Mouse (Mus musculus): ENCODE data around the gene Cdc27. TPM values are rescaled to one million over a fixed set of nuclear protein-coding genes. Genes with fewer than 3 reads are reported as not detected.

Gene Cdc27
- 22.7 and 25.6 TPM in 2 replicates for polyA plus RNA-seq (2012; rRNA removed)

- DNase-seq (ENCODE audit: extremely low spot score in 1 of 2, low spot score in 1 of 2) = peak; percentile 98 to 100
Observed at GRCm38 (mm10) chr11:104550406-104550974, at the start of gene Cdc27, which contains the start of gene Myl4. Gene Cdc27 (minus strand): TSS chr11:104550620. Gene Myl4 (plus strand): TSS chr11:104550663.

GRCm38 (mm10) chr11:104599265-104599945, 49.0 kb upstream of the Cdc27 start:
- no peak for DNase-seq (ENCODE audit: extremely low spot score in 1 of 2, low spot score in 1 of 2)

GRCm38 (mm10) chr11:104596365-104596764, 45.9 kb upstream of the Cdc27 start:
- DNase-seq (ENCODE audit: extremely low spot score in 1 of 2, low spot score in 1 of 2) = no peak

GRCm38 (mm10) chr11:104592066-104592835, 41.8 kb upstream of the Cdc27 start:
- DNase-seq (ENCODE audit: extremely low spot score in 1 of 2, low spot score in 1 of 2) = no peak

GRCm38 (mm10) chr11:104590148-104590547, 39.7 kb upstream of the Cdc27 start:
- DNase-seq (ENCODE audit: extremely low spot score in 1 of 2, low spot score in 1 of 2) = peak; percentile 79 to 94

- no peak for DNase-seq (ENCODE audit: extremely low spot score in 1 of 2, low spot score in 1 of 2)
Observed at GRCm38 (mm10) chr11:104589570-104589969, 39.1 kb upstream of the Cdc27 start.

GRCm38 (mm10) chr11:104588513-104588912, 38.1 kb upstream of the Cdc27 start:
- DNase-seq (ENCODE audit: extremely low spot score in 1 of 2, low spot score in 1 of 2) = no peak

- DNase-seq (ENCODE audit: extremely low spot score in 1 of 2, low spot score in 1 of 2) = no peak
Observed at GRCm38 (mm10) chr11:104587904-104588303, 37.5 kb upstream of the Cdc27 start.

GRCm38 (mm10) chr11:104585495-104585894, 35.1 kb upstream of the Cdc27 start:
- no peak for DNase-seq (ENCODE audit: extremely low spot score in 1 of 2, low spot score in 1 of 2)

- DNase-seq (ENCODE audit: extremely low spot score in 1 of 2, low spot score in 1 of 2) = no peak
Observed at GRCm38 (mm10) chr11:104582630-104583364, 32.4 kb upstream of the Cdc27 start.

- no peak for DNase-seq (ENCODE audit: extremely low spot score in 1 of 2, low spot score in 1 of 2)
Observed at GRCm38 (mm10) chr11:104582308-104582606, 31.8 kb upstream of the Cdc27 start.

GRCm38 (mm10) chr11:104581446-104582307, 31.3 kb upstream of the Cdc27 start:
- no peak for DNase-seq (ENCODE audit: extremely low spot score in 1 of 2, low spot score in 1 of 2)

- no peak for DNase-seq (ENCODE audit: extremely low spot score in 1 of 2, low spot score in 1 of 2)
Observed at GRCm38 (mm10) chr11:104580606-104581005, 30.2 kb upstream of the Cdc27 start.

- no peak for DNase-seq (ENCODE audit: extremely low spot score in 1 of 2, low spot score in 1 of 2)
Observed at GRCm38 (mm10) chr11:104580091-104580490, 29.7 kb upstream of the Cdc27 start.

- DNase-seq (ENCODE audit: extremely low spot score in 1 of 2, low spot score in 1 of 2) = no peak
Observed at GRCm38 (mm10) chr11:104579575-104579974, 29.2 kb upstream of the Cdc27 start.

GRCm38 (mm10) chr11:104579084-104579483, 28.7 kb upstream of the Cdc27 start:
- no peak for DNase-seq (ENCODE audit: extremely low spot score in 1 of 2, low spot score in 1 of 2)

GRCm38 (mm10) chr11:104578074-104578473, 27.7 kb upstream of the Cdc27 start:
- no peak for DNase-seq (ENCODE audit: extremely low spot score in 1 of 2, low spot score in 1 of 2)

- no peak for DNase-seq (ENCODE audit: extremely low spot score in 1 of 2, low spot score in 1 of 2)
Observed at GRCm38 (mm10) chr11:104576772-104577612, 26.6 kb upstream of the Cdc27 start.

- no peak for DNase-seq (ENCODE audit: extremely low spot score in 1 of 2, low spot score in 1 of 2)
Observed at GRCm38 (mm10) chr11:104572566-104572965, 22.1 kb upstream of the Cdc27 start.

Measured in frontal cortex, adult 2 months (tissue).